Mouse (Mus musculus): Measurements from ENCODE around the gene Abca7.
A peak's percentile ranks its signal among the peaks of the same experiment; 100 is the strongest.
"Not testable (repeated sequence)": the region's sequence is repeated elsewhere in the genome, so short reads cannot be mapped to it uniquely, and the experiment has no call there.

The Abca7 gene

DNA sequence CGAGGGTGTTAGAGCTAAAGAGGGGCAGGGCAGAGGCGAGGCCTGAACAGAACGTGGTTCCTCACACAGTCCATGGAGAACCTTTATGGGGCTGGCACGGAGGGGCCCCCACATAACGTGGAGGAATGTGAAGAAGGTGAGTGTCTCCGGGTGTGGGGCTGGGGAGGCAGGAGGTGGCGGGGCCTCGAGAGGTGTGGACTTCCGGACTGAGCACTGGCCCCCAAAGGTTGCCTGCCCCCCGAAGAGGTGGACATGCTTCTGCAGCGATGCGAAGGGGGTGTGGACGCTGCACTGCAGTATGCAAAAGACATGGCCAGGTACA lies 25.0 kb downstream of the Abca7 start:
- DNase-seq (ENCODE audit: low spot score in 2 of 2): no peak

DNA sequence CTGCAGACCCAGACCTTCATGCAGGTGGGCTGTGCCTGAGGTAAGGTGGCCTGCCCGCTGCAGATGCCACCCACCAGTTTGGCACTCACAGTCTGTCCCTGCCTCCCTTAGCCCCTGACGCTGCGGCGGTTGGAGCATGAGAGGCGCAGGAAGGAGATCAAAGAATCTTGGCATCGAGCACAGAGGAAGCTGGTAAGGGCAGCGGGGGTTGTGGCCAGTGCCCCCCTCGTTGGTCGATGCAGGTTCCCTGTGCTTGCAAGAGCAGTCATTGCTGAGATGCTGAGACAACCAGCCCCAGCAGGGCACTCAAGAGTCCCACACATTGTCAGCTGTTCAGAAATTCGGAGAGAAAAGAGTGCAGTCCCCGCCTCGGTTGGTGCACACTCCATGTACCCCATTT lies 25.9 kb downstream of the Abca7 start:
- no peak for DNase-seq (ENCODE audit: low spot score in 2 of 2)

DNA sequence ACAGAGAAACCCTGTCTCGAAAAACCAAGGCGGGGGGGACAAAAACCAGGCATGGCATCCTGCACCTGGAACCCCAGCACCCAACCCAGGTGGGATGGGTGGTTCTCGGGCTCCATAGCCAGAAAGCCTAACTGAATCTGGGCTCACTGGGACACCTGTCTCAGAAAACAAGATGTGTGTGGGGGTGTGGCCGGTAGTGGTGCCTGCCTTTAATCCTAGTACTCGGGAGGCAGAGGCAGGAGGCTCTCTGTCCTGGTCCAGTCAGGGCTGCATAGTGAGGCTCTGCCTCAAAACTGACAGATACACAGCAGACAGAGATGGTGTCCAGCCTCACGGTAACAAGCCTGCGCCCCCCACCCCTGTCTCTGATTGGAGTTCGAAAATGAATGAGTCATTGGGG lies 26.5 kb downstream of the Abca7 start:
- no peak for DNase-seq (ENCODE audit: low spot score in 2 of 2)

DNA sequence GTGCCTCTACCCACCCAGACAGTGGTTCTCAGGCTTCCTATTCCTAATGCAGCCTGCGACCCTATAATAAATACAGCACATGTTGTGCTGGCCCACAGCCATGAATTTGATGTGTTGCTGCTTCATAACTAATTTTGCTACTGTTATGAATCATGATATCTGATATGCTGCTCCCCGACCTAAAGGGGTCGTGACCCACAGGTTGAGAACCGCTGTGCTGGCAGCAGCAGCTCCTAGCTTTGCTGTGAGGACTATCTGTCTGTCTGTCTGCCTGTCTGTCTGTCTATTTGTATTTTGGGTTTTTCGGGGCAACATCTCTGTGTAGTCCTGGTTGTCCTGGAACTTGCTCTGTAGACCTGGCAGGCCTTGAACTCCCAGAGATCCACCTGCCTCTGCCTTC lies 27.5 kb downstream of the Abca7 start:
- no peak for DNase-seq (ENCODE audit: low spot score in 2 of 2)

DNA sequence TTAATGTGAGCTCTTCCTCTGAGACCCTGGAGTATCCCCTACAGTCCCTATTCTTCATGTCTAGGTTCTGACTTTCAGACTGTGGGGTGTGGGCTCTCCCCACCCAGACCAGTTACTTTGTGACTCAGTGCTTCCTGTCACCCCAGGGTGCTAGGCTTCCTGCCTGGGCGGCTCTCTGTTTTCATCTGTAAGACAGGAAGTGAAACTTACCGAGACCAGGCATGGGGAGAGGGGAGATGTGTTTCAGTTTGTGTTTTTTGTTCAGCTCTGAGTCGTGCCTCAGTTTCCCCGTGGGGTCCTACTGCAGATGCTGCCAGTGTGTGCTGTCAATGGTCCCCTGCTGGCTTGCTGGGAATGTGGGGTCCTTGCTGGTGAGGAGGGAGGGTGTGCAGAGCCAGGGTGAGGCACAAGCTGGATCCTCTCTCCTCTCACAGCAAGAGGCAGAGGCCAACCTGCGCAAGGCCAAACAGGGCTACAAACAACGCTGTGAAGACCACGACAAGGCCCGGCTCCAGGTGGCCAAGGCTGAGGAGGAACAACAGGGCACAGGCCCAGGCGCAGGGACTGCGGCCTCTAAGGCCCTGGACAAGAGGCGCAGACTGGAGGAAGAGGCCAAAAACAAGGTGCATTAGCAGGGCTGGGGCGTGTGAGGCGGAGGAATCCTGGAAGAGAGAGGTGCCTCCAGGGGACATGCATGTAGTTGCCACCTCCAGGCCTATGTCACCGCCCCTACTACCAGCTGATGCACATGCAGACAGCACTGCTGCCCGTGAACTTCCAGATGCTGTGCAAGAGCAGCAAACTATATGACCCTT lies 28.1 kb downstream of the Abca7 start:
- no peak for DNase-seq (ENCODE audit: low spot score in 2 of 2)

DNA sequence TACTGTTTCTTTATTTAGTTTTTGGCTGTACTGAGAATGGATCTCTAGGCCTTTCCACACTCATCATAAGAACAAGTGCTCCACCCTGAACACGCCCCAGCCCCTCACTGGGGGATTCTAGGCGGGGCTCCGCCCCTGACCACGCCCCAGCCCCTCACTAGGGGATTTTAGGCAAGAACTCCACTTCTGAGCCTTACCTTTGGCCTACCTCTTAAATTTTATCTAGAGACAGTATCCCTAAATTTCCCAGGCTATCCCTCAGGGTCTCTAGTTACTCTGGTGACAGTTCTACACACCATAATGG lies 28.7 kb downstream of the Abca7 start:
- DNase-seq (ENCODE audit: low spot score in 2 of 2): no peak

DNA sequence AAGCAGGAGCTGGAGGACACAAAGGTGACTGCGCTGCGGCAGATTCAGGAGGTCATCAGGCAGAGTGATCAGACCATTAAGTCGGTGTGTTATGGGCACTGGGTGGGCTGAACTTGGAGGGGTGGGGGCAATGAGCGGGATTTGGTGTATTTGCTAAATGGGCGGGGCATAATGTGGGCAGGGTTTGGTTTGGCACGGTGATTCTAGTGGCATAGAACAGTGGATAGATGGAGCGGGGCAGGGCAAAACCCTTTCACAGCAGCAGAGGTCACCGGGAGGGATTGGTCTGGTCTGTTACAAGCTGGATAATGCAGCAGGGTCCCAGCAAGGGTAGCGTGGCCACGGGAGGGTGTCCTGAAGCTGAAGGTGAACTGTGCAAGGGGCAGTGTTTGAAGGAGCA lies 29.2 kb downstream of the Abca7 start:
- DNase-seq (ENCODE audit: low spot score in 2 of 2): no peak

DNA sequence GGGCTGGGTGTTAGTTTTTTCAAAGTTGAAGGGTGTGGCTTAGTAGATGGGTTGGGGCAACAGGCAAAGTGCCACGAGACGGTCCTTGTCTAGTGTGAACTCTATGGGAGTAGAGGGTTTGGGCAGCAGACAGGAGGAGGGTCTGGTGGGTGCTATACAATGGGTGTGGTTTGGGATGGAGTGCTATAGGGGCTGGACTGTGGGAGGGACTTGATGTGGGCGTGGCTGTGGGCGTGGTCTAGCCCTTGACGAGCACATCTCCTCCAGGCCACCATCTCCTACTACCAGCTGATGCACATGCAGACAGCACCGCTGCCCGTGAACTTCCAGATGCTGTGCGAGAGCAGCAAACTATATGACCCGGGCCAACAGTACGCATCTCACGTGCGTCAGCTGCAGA lies 29.6 kb downstream of the Abca7 start:
- DNase-seq (ENCODE audit: low spot score in 2 of 2): no peak

DNA sequence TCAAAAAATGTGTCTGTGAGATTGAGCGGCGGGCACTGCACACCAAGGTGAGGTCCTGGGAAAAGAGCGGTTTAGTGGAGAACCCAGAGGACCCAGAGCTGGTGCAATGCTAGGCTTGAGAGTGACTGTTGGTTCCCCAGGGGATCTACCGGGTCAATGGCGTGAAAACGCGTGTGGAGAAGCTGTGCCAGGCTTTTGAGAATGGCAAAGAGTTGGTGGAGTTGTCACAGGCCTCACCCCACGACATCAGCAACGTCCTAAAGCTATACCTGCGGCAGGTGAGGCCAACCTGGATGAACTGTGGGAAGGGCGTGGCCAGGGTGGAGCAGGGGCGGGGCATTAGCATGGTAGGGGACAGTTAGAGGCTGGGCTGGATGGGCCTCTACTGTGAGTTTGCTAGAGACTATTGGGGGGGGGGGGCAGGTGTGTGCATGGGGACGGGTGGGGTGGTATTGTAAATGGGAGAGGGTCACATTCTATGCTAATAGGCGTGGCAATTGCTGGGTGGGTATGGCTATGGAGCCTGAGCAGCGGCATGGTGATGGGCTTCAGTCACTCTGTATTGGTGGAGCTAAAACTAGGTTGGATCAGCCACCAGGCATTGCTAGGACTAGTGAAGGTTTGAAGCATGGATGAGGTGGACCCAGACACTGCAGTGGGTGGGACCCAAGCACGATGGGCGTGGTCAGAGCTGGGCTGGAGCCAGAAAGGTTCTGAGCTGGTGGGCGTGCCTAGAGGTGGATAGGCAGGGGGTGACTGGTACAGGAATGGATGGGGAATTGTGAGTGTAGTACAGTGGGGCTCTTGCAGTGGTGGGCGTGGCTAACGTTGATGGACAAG lies 31.6 kb downstream of the Abca7 start:
- no peak for DNase-seq (ENCODE audit: low spot score in 2 of 2)

DNA sequence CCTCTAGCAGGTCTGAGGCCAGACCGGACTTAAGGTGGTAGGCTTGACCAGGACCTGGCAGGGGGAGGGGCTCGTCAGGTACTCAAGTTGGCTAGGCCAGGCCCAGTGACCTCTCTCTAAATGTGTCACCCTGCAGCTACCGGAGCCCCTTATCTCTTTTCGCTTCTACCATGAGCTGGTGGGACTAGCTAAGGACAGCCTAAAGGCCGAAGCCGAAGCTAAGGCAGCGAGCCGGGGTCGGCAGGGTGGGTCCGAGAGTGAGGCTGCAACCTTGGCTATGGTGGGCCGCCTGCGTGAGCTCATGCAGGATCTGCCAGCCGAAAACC lies 32.2 kb downstream of the Abca7 start:
- DNase-seq (ENCODE audit: low spot score in 2 of 2): no peak

DNA sequence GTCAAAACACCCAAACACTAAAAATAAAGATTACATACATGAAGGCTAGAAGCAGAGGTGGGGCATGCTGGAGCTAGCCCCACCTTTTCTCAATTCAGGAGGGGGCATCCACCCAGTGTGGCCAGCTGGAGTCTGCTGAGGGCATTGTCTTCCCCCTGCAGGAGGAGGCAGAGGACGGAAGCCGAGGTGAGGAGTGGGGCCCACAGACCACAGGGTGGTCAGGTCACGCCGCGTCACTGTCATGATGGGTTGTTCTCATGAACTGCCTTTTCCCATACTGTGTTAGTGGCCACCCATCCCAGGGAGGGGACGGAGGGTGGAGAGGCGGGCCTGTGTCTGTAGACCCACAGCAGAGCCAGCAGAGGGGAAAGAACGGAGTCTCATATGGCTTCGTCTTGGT lies 33.9 kb downstream of the Abca7 start:
- DNase-seq (ENCODE audit: low spot score in 2 of 2): no peak

DNA sequence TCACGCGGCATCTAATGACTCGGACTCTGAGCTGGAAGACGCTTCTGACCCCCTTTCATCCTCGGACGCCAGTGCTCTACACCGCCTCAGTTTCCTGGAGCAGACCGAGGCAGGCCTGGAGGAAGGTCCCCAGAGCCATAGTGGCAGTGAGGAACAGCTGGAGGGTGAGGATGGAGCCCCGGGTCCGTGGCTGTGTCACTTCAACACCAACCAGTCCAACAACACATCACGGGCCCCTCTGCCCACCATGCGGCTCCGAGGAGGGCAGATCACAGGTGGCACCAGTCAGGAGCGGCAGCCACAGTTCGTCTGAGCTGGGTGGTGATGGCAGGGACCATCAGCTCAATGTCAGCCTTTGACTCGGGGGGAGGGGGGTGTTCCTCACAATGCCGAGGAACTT lies 34.4 kb downstream of the Abca7 start:
- no peak for DNase-seq (ENCODE audit: low spot score in 2 of 2)

DNA sequence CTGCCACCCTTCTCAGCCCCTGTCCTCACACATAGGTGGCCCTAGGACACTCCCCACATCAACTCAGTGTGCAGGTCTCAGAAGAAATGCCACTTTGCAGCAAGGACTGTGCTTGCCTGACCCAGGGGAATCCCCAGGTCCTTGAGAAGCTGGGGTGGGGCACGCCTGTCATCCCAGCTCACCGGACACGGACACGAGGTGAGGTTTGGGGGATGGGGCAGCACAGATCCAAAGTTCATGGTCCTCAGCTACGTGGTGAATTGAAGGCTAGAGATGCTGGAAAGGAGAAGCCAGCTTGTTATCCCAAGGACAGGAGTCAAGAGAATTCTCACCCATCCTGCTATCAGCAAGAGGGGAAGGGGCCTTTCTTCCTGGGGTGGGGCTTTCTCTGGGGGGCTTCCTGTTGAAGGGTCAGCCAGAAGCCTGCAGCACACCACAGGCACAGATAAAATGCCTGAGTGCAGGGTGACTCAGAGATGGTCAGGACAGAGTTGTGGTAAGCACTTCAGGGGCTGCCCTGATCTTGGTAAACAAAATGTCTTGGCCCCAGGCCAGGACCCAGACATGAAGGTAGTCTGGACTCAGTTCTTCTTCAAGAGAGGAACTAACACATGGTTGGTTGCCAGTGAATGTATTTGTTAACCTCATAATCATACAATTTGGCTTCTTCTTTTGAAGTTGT lies 36.6 kb downstream of the Abca7 start:
- DNase-seq (ENCODE audit: low spot score in 2 of 2): peak; percentile 56 to 66

DNA sequence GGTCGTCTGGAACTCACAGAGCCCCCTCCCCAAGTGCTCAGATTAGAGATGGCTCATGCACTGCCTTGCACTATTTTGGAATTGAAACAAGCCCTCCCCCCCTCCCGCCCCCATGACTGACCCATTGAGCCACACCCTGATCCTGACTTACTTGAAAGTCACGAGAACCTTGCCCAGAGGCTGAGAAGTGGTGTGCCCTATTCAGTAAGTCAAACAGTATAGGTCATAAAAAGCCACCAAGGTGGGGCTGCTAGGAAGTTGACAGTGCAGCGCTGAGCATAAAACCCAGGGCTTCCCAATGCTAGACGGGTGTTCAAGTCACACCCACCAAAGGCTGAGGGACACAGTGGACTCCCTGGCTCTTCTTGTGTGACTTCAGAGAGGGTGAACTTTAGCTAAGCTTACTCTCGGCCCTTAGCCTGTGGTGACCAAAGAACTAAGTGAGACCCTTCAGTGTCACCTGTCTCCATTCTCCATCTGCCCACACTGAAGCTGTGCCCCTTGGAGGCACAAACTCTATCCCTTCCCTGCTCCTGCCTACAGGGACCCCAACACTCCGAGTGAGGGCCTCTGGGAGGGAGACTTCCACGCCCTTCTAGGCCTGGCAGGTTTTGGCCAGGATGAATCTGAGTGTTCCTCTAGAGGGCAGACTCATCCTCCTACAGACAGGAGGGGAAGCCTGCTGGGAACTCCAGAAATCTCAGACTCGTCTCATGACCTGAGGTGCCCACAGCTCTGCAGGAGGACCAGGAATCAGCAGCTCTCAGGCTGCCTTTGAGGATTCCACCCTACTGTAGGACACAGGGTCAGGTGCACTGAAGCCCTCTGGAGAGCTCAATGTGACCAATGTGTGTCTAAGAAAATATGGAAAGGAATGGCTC lies 37.5 kb downstream of the Abca7 start:
- DNase-seq (ENCODE audit: low spot score in 2 of 2): peak; percentile 60 to 63

DNA sequence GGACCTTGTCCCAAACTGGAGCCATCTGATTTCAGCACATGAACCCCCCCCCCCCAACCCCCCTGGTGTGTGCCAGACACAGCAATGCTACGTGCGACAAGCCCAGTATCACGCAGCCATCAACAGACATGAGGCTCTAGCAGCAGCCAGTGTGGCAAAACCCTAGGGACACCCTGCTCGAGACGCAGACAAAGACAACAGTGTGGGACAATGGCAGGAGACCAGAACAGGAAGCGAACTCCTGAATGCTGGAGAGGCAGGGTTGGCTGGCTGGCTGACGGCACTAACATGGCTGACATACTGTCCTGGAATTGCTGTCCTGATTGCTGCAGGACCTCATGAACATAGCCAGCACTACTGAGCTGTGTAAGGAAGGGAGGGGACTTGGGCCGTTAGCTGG lies 38.9 kb downstream of the Abca7 start:
- peak in 1 of 2 experiments; percentile 68 for DNase-seq (ENCODE audit: low spot score in 2 of 2)

DNA sequence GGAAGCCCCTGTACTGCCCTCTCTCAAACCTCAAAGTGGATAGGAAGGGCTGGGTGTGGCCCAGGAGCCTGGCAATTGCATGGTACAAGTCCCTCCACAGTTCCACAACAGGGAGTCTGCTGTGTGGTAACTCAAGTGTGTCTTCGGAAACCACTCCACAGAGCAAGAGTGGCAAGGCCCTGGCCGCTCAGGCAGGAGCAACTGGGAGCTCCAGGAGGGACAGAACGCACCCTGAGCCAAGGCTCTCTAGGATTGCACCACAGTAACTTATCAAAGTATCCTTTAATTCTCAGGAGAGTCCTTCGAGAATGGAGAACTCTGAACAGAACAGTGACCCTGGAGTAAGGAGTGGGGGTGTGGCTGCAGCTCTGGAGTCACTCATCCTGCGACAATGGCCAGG lies 39.4 kb downstream of the Abca7 start:
- DNase-seq (ENCODE audit: low spot score in 2 of 2): no peak

DNA sequence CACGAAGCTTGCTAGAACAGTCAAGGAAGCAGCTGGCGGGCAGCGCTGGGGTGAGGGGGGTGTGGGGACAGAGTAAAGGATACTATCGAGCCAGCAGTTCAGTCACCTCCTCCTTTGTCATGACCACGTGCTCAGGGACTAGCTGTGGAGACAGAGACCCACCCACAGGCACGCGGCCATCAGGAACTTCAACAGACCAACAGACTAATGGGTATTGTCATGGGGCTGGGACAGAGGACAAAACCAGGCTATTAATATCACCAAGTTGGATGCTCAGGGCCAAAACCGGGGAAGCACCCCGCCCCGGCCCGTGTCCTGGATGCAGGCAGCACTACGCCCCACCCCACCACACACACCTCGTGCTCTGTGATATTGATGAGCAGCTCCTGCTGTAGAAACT lies 40.5 kb downstream of the Abca7 start:
- DNase-seq (ENCODE audit: low spot score in 2 of 2): peak; percentile 87 to 92

DNA sequence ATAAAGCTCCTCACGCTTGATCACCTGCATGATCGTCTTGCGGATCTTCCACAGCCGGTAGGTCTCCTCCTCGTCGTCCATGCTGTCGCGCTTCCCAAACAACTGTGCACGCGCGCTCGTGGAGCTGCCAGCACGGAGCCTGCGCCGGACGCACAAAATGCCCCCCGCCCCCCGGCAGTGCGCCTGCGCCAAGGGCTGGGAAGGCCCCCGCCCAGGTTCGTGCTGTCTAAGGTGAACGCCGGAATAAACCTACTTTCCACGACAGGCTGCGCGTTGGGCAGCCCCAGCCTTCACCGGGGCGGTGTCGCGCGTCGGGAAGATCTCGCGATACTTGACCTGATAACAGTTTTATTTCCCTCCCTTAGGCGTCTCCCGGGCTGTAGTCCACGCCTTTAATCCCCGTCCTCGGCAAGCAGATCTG lies 43.3 kb downstream of the Abca7 start, which contains the start of gene Polr2e:
Gene Polr2e, minus strand, starts transcription at position 237 of the 421 bp plus-strand sequence.
- peak; percentile 98 to 99 for DNase-seq (ENCODE audit: low spot score in 2 of 2)

DNA sequence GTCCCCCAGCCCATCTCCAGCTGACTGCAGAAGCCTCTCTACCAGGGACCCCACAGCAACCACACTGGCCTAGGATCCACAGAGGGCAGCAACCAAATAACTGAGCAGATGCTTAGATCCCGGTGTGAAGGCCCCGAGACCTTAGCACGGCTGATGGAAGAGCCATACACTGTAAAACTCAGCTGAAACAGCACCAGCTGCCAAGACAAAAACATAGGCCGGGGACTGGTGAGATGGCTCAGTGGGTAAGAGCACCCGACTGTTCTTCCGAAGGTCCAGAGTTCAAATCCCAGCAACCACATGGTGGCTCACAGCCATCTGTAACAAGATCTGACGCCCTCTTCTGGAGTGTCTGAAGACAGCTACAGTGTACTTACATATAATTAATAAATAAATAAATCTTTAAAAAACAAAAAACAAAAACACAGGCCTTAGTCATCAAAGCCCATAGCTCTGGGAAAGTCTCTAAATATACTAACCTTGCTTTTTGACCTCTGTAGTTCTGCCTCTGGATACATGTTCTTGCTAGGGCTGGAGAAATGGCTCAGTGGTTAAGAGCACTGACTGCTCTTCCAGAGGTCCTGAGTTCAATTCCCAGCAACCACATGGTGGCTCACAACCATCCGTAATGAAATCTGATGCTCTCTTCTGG lies 45.2 kb downstream of the Abca7 start:
- not testable (repeated sequence) for DNase-seq (ENCODE audit: low spot score in 2 of 2)

DNA sequence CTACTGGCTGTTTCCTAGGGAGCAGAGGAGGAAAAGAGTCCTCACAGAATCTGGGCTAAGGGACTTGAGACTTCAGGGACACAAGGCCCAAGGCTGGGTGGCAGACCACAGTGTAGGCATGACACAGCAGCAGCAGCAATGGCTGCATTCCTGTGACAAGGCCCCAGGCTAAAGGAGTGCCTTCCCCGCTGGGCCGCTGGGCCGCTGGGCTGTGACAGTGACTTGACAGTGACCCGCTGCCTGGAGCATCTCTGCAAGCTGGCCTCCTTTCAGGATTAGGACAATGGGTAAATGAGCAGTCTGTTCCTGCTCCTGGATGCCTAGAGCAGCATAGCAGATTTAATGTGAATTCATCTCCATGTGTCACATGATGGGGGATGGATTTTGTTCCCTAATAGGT lies 47.8 kb downstream of the Abca7 start:
- DNase-seq (ENCODE audit: low spot score in 2 of 2): no peak

DNA sequence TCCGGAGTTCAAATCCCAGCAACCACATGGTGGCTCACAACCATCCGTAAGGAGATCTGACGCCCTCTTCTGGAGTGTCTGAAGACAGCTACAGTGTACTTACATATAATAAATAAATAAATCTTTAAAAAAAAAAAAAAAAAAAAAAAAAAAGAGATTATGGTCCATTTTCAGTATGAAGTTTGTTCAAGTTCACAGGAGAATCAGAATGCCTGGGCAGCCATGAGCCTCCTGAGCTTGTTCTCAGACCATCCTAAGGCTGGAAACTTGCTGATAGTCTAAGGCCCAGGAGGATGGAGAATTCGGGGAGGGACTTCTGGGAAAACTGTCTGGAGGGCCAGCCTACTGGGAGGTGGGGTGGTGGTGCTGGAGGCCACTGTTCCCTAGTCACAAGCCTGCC lies 49.1 kb downstream of the Abca7 start:
- DNase-seq (ENCODE audit: low spot score in 2 of 2): not testable (repeated sequence)
